Mouse (Mus musculus): Measurements from ENCODE around the gene Arid4a.
"Not testable (repeated sequence)": the region's sequence is repeated elsewhere in the genome, so short reads cannot be mapped to it uniquely, and the experiment has no call there.

The Arid4a gene

GRCm38 (mm10) chr12:71016211-71016502 lies 367 bp downstream of the Arid4a start:
- in situ Hi-C loops (cut with MseI, MboI), result no loop called here

GRCm38 (mm10) chr12:71016503-71017241 lies 882 bp downstream of the Arid4a start:
- in situ Hi-C loops (cut with MseI, MboI), result no loop called here

GRCm38 (mm10) chr12:71017242-71017571 lies 1.4 kb downstream of the Arid4a start:
- in situ Hi-C loops (cut with MseI, MboI), result no loop called here

GRCm38 (mm10) chr12:71017827-71018226 lies 2.0 kb downstream of the Arid4a start:
- in situ Hi-C loops (cut with MseI, MboI), result no loop called here

- in situ Hi-C loops (cut with MseI, MboI), result no loop called here
Measured at GRCm38 (mm10) chr12:71019211-71019610, 3.4 kb downstream of the Arid4a start.

GRCm38 (mm10) chr12:71024411-71024810 lies 8.6 kb downstream of the Arid4a start:
- in situ Hi-C loops (cut with MseI, MboI), result no loop called here

- in situ Hi-C loops (cut with MseI, MboI), result not testable (repeated sequence)
Measured at GRCm38 (mm10) chr12:71028265-71028664, 12.5 kb downstream of the Arid4a start.

GRCm38 (mm10) chr12:71030260-71030659 lies 14.5 kb downstream of the Arid4a start:
- in situ Hi-C loops (cut with MseI, MboI), result no loop called here

- in situ Hi-C loops (cut with MseI, MboI), result no loop called here
Measured at GRCm38 (mm10) chr12:71030722-71031121, 14.9 kb downstream of the Arid4a start.

- in situ Hi-C loops (cut with MseI, MboI), result no loop called here
Measured at GRCm38 (mm10) chr12:71035826-71036225, 20.0 kb downstream of the Arid4a start.

- in situ Hi-C loops (cut with MseI, MboI), result no loop called here
Measured at GRCm38 (mm10) chr12:71036729-71037404, 21.1 kb downstream of the Arid4a start.

GRCm38 (mm10) chr12:71040462-71040861 lies 24.7 kb downstream of the Arid4a start:
- in situ Hi-C loops (cut with MseI, MboI), result no loop called here

- in situ Hi-C loops (cut with MseI, MboI), result no loop called here
Measured at GRCm38 (mm10) chr12:71042451-71042850, 26.7 kb downstream of the Arid4a start.

GRCm38 (mm10) chr12:71043571-71043970 lies 27.8 kb downstream of the Arid4a start:
- in situ Hi-C loops (cut with MseI, MboI), result no loop called here

- in situ Hi-C loops (cut with MseI, MboI), result no loop called here
Measured at GRCm38 (mm10) chr12:71044488-71044887, 28.7 kb downstream of the Arid4a start.

GRCm38 (mm10) chr12:71046501-71046900 lies 30.7 kb downstream of the Arid4a start:
- in situ Hi-C loops (cut with MseI, MboI), result no loop called here

- in situ Hi-C loops (cut with MseI, MboI), result no loop called here
Measured at GRCm38 (mm10) chr12:71047473-71048078, 31.8 kb downstream of the Arid4a start.

GRCm38 (mm10) chr12:71048117-71048516 lies 32.3 kb downstream of the Arid4a start:
- in situ Hi-C loops (cut with MseI, MboI), result no loop called here

- in situ Hi-C loops (cut with MseI, MboI), result no loop called here
Measured at GRCm38 (mm10) chr12:71048561-71048960, 32.8 kb downstream of the Arid4a start.

GRCm38 (mm10) chr12:71049596-71050265 lies 33.9 kb downstream of the Arid4a start:
- in situ Hi-C loops (cut with MseI, MboI), result no loop called here

GRCm38 (mm10) chr12:71051079-71051478 lies 35.3 kb downstream of the Arid4a start:
- in situ Hi-C loops (cut with MseI, MboI), result no loop called here

- in situ Hi-C loops (cut with MseI, MboI), result no loop called here
Measured at GRCm38 (mm10) chr12:71052341-71052995, 36.7 kb downstream of the Arid4a start.

All from mouse trophoblast stem cell (cell line).